ENCODE assay signal across 7 mouse cellular contexts in genomic region chr2:90744285-90745052, GRCm38 (mm10). TPM values are rescaled to one million over a fixed set of nuclear protein-coding genes. Genes with fewer than 3 reads are reported as not detected.
A peak's percentile ranks its signal among the peaks of the same experiment; 100 is the strongest.
DNase-seq lines count a peak whose midpoint lies in the region; ATAC-seq and TF ChIP-seq lines count a peak whose summit lies in the region.

No protein-coding gene starts in this region.

- H3K9ac ChIP-seq in hindbrain, embryonic 11.5 days (ENCODE audit: low read depth, low read length): peak overlapping the region; percentile 55
- H3K9ac ChIP-seq in liver, embryonic 14.5 days (replicated peaks): peak overlapping the region; percentile 67

- no peaks in the 10 kb centered on the region for H3K27me3 ChIP-seq in C2C12 (ENCODE audit: control insufficient read depth, insufficient read depth, insufficient read length)
- no peaks in the 10 kb centered on the region for H3K27me3 ChIP-seq in hindbrain, embryonic 11.5 days (ENCODE audit: control insufficient read depth, insufficient read depth, low read length)
- no peaks in the 10 kb centered on the region for H3K27me3 ChIP-seq in liver, embryonic 14.5 days (ENCODE audit: control insufficient read depth, insufficient read depth, low read length)
- no peaks in the 10 kb centered on the region for H3K27me3 ChIP-seq in splenic B cell, adult 2 months (ENCODE audit: control insufficient read depth, insufficient read depth, low read length, poor library complexity, severe bottlenecking)

- no peak overlapping the region for H3ac ChIP-seq in C2C12 (ENCODE audit: control insufficient read depth, insufficient read length, low read depth)

- no peak for TF ChIP-seq EP300 in liver, embryonic 14.5 days (IDR thresholded peaks at IDR 0.05; ENCODE audit: low read depth)

- peak; percentile 17; the same call in 1 of the 2 replicates for ATAC-seq in hindbrain, embryonic 11.5 days (ENCODE audit: low FRiP score)
- ATAC-seq in liver, embryonic 14.5 days (ENCODE audit: insufficient read depth): no peak

- peaks cover 37% of the 10 kb centered on the region for H3K79me3 ChIP-seq in C2C12 (ENCODE audit: low read depth)

- H3K9me3 ChIP-seq in hindbrain, embryonic 11.5 days (ENCODE audit: control insufficient read depth, low read length): no peaks in the 10 kb centered on the region
- H3K9me3 ChIP-seq in liver, embryonic 14.5 days (ENCODE audit: control insufficient read depth, low read length): no peaks in the 10 kb centered on the region

- H3K4me1 ChIP-seq in cortical plate, adult 2 months (ENCODE audit: control insufficient read depth, insufficient read depth, low read length): peaks cover 2% of the 10 kb centered on the region
- H3K4me1 ChIP-seq in hindbrain, embryonic 11.5 days (replicated peaks; ENCODE audit: control insufficient read depth, insufficient read depth, low read length): peaks cover 3% of the 10 kb centered on the region; the same call in 1 of the 2 replicates
- H3K4me1 ChIP-seq in liver, embryonic 14.5 days (replicated peaks; ENCODE audit: control insufficient read depth in 2 of 2, insufficient read depth in 2 of 2, low read length in 1 of 2): peaks cover 11 to 14% of the 10 kb centered on the region in 2 experiments; a peak in 3 of 4 replicates

- peak; percentile 16 for DNase-seq in 3134 (ENCODE audit: extremely low read depth, insufficient read length, low spot score)
- peak; percentile 36 for DNase-seq in hindbrain, embryonic 11.5 days (ENCODE audit: low spot score)
- no peak for DNase-seq in liver, embryonic 14.5 days (ENCODE audit: low read depth in 3 of 3, low spot score in 3 of 3)
- peak; percentile 9 for DNase-seq in splenic B cell, adult 2 months (ENCODE audit: low read depth, low spot score)
- DNase-seq in layer of hippocampus, adult 9-10 months (ENCODE audit: low spot score): no peak

- 60% methylated on average over 12 of the region's 12 CpGs for WGBS in hindbrain, embryonic 11.5 days
- WGBS in liver, embryonic 14.5 days (ENCODE audit: insufficient replicate concordance): 40% methylated on average over 12 of the region's 12 CpGs

- peak overlapping the region; percentile 42 for H3K4me2 ChIP-seq in hindbrain, embryonic 11.5 days (replicated peaks; ENCODE audit: low read depth, low read length)
- H3K4me2 ChIP-seq in liver, embryonic 14.5 days (ENCODE audit: low read depth): peak overlapping the region; percentile 78

- peaks cover 47% of the 10 kb centered on the region for H3K79me2 ChIP-seq in C2C12 (ENCODE audit: control insufficient read depth, insufficient read depth)

- no peak for TF ChIP-seq POLR2A in cortical plate, adult 2 months (IDR thresholded peaks at IDR 0.05; ENCODE audit: extremely low read depth, insufficient read depth, low read length)

- no peak for TF ChIP-seq CTCF in C2C12 (IDR thresholded peaks at IDR 0.05; ENCODE audit: control insufficient read depth, insufficient read depth, insufficient read length)
- no peak for TF ChIP-seq CTCF in cortical plate, adult 2 months (IDR thresholded peaks at IDR 0.05; ENCODE audit: extremely low read depth, insufficient read depth, low read length)
- no peak for TF ChIP-seq CTCF in liver, embryonic 14.5 days (IDR thresholded peaks at IDR 0.05; ENCODE audit: low read depth)

- H3K36me3 ChIP-seq in C2C12 (ENCODE audit: control insufficient read depth, insufficient read depth): peaks cover 23% of the 10 kb centered on the region
- H3K36me3 ChIP-seq in hindbrain, embryonic 11.5 days (ENCODE audit: control insufficient read depth, insufficient read depth, low read length): no peaks in the 10 kb centered on the region
- H3K36me3 ChIP-seq in liver, embryonic 14.5 days (replicated peaks; ENCODE audit: control insufficient read depth, insufficient read depth, low read depth): peaks cover 10% of the 10 kb centered on the region
- peaks cover 4% of the 10 kb centered on the region; the same call in 1 of the 2 replicates for H3K36me3 ChIP-seq in splenic B cell, adult 2 months (ENCODE audit: control insufficient read depth, insufficient read depth, low read length, poor library complexity, severe bottlenecking)

- peak overlapping the region; percentile 97 for H3K4me3 ChIP-seq in C2C12 (ENCODE audit: insufficient read depth, poor library complexity, severe bottlenecking)
- H3K4me3 ChIP-seq in cortical plate, adult 2 months (ENCODE audit: insufficient read depth, low read length): peak overlapping the region; percentile 9
- H3K4me3 ChIP-seq in hindbrain, embryonic 11.5 days (ENCODE audit: low read depth, low read length): peak overlapping the region; percentile 93
- H3K4me3 ChIP-seq in liver, embryonic 14.5 days (ENCODE audit: insufficient read depth in 1 of 2, low read depth in 2 of 2, low read length in 2 of 2): peak overlapping the region; percentile 58 to 85

- H3K27ac ChIP-seq in cortical plate, adult 2 months (ENCODE audit: insufficient read depth, low read length): peak overlapping the region; percentile 32
- H3K27ac ChIP-seq in hindbrain, embryonic 11.5 days (ENCODE audit: low read depth, low read length): peak overlapping the region; percentile 95
- peak overlapping the region; percentile 58 for H3K27ac ChIP-seq in liver, embryonic 14.5 days

TF ChIP-seq in C2C12, 6 proteins besides CTCF, POLR2A, EP300 and RAD21:
- peak; percentile 9 for TF ChIP-seq USF1 (IDR thresholded peaks at IDR 0.05; ENCODE audit: low read depth)
- no peak for TF ChIP-seq CEBPB (IDR thresholded peaks at IDR 0.05; ENCODE audit: low read depth)

RNA-seq across cellular contexts. Expression of gene Fnbp4, which starts 0.7 kb away (rescaled TPM):
- polyA plus RNA-seq in C2C12 (2012; fragmentation: generic; extraction: Trizol): 12.1 TPM
- polyA plus RNA-seq in cortical plate, adult 2 months (2012; rRNA removed): 62.6 and 68.3 TPM in 2 replicates
- polyA plus RNA-seq in hindbrain, embryonic 11.5 days (2014; fragmentation: Nextera tagmentation; extraction: Ambion mirVana): 109 and 110 TPM in 2 replicates
- 22.4 and 25.8 TPM in 2 replicates for polyA plus RNA-seq in liver, embryonic 14.5 days (2012; rRNA removed)
- 20.9 and 21.3 TPM in 2 replicates for polyA plus RNA-seq in liver, embryonic 14.5 days (2014; fragmentation: Nextera tagmentation; extraction: Ambion mirVana)

RNA-seq across cellular contexts. Expression of gene Agbl2, which starts 38.1 kb away (rescaled TPM):
- polyA plus RNA-seq in C2C12 (2012; fragmentation: generic; extraction: Trizol): not detected
- polyA plus RNA-seq in cortical plate, adult 2 months (2012; rRNA removed): 1.1 and 1.2 TPM in 2 replicates
- 1.3 and 1.8 TPM in 2 replicates for polyA plus RNA-seq in hindbrain, embryonic 11.5 days (2014; fragmentation: Nextera tagmentation; extraction: Ambion mirVana)
- polyA plus RNA-seq in liver, embryonic 14.5 days (2012; rRNA removed): 0.03 and 0.06 TPM in 2 replicates
- polyA plus RNA-seq in liver, embryonic 14.5 days (2014; fragmentation: Nextera tagmentation; extraction: Ambion mirVana): not detected in 2 replicates

Comparison
In these comparisons a context has a peak if more than half of its experiments do, and no peak if none do; other contexts are left out.
1. DNase-seq: peak in 3134 (single experiment), hindbrain, embryonic 11.5 days (single experiment) and splenic B cell, adult 2 months (single experiment); none in liver, embryonic 14.5 days (0 of 3) and layer of hippocampus, adult 9-10 months (single experiment).
2. H3K4me3 ChIP-seq: peak in every context shown above with its lines; median percentile 97 in C2C12; 93 in hindbrain, embryonic 11.5 days; 72 in liver, embryonic 14.5 days; 9 in cortical plate, adult 2 months.
3. H3K27ac ChIP-seq: peak in every context shown above with its lines; median percentile 95 in hindbrain, embryonic 11.5 days; 58 in liver, embryonic 14.5 days; 32 in cortical plate, adult 2 months.